ENCODE assay signal across 8 mouse cellular contexts in the genomic region with DNA sequence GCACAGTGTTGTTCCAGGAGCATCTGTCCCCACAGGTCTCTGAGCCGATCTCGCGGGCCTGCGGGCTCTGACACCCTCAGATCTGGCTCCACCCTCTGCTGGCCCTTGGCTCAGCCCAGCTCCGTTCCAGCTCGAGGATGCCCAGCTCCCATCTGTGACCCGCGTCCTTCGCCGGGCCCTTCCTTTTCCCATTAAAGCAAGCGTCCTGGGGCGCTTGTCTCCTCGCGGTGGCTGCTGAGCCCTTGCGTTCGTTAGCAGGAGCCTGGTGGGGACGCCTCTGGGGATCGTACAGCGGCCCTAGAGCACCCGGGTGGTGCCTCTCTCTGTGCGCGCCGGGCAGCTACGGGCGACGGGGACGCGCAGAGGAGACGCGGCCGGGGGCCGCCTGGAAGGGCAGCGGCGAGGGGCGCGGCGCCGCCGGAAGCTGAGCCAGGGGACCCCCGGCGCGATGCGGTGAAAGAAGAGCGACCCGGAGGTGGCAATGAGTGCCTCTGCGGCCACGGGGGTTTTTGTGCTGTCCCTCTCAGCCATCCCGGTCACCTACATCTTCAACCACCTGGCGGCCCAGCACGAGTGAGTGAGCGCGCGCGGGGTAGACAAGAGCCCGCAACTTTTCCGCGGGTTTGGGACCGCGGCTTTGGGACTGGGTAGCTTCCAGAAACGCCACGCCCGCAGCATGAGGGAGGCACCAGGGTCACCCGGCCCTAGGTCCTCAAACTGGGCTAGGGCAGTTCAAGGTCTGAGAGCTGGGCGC. TPM values are rescaled to one million over a fixed set of nuclear protein-coding genes. Genes with fewer than 3 reads are reported as not detected.
DNase-seq lines count a peak whose midpoint lies in the region; ATAC-seq and TF ChIP-seq lines count a peak whose summit lies in the region.

A gene (plus strand): TSS at position 34 of the 754 bp plus-strand sequence.

- no peaks in the 10 kb centered on the region for H3K79me2 ChIP-seq in myocyte (ENCODE audit: control insufficient read depth, insufficient read depth)

- TF ChIP-seq POLR2A in bone marrow macrophage, adult 2 months (IDR thresholded peaks at IDR 0.05; ENCODE audit: borderline replicate concordance, low read depth, low read length) = no peak
- TF ChIP-seq POLR2A in myocyte (IDR thresholded peaks at IDR 0.05; ENCODE audit: insufficient read length, low read depth) = no peak

- intact Hi-C loops in left cerebral cortex, adult 2 months (cut with DNase I) = no loop called here

- no peaks in the 10 kb centered on the region for H3K36me3 ChIP-seq in intestine, embryonic 14.5 days (ENCODE audit: control insufficient read depth, insufficient read depth, low read length)
- H3K36me3 ChIP-seq in liver, embryonic 11.5 days (ENCODE audit: control insufficient read depth, insufficient read depth, low read length) = no peaks in the 10 kb centered on the region
- no peaks in the 10 kb centered on the region for H3K36me3 ChIP-seq in myocyte (ENCODE audit: control insufficient read depth, insufficient read depth)

- H3K9me3 ChIP-seq in intestine, embryonic 14.5 days (ENCODE audit: control insufficient read depth, low read length) = no peaks in the 10 kb centered on the region
- H3K9me3 ChIP-seq in liver, embryonic 11.5 days (ENCODE audit: control insufficient read depth, low read length) = no peaks in the 10 kb centered on the region

- peak within 1 kb of the TSS; percentile 97 for H3K4me2 ChIP-seq in intestine, embryonic 14.5 days (ENCODE audit: low read length)
- H3K4me2 ChIP-seq in liver, embryonic 11.5 days = peak within 1 kb of the TSS; percentile 96
- H3K4me2 ChIP-seq in myocyte (ENCODE audit: low read depth) = peak within 1 kb of the TSS; percentile 51

- peak within 1 kb of the TSS; percentile 79 for H3K27ac ChIP-seq in left cerebral cortex, adult 2 months
- peak within 1 kb of the TSS; percentile 91 for H3K27ac ChIP-seq in bone marrow macrophage, adult 2 months (ENCODE audit: insufficient read depth, low read depth, low read length)
- H3K27ac ChIP-seq in intestine, embryonic 14.5 days (ENCODE audit: low read depth) = peak within 1 kb of the TSS; percentile 43; the same call in 1 of the 2 replicates
- H3K27ac ChIP-seq in liver, embryonic 11.5 days (ENCODE audit: low read depth, low read length) = peak within 1 kb of the TSS; percentile 43

- H3K27me3 ChIP-seq in intestine, embryonic 14.5 days (replicated peaks; ENCODE audit: control insufficient read depth, insufficient read depth, low read length) = peaks cover 26% of the 10 kb centered on the region
- H3K27me3 ChIP-seq in liver, embryonic 11.5 days (replicated peaks; ENCODE audit: control insufficient read depth, insufficient read depth, low read length) = peaks cover 54% of the 10 kb centered on the region
- peaks cover 15% of the 10 kb centered on the region for H3K27me3 ChIP-seq in myocyte (ENCODE audit: control insufficient read depth, insufficient read depth, insufficient read length)

- under 1% methylated on average over 61 of the region's 64 CpGs for WGBS in intestine, embryonic 14.5 days
- WGBS in liver, embryonic 11.5 days = 1% methylated on average over 64 of the region's 64 CpGs

- peaks cover 47% of the 10 kb centered on the region for H3K4me1 ChIP-seq in bone marrow macrophage, adult 2 months (ENCODE audit: control insufficient read depth, insufficient read depth, low read length)
- H3K4me1 ChIP-seq in intestine, embryonic 14.5 days (replicated peaks; ENCODE audit: control insufficient read depth, insufficient read depth, low read length) = peaks cover 9% of the 10 kb centered on the region; the same call in 1 of the 2 replicates
- peaks cover 13% of the 10 kb centered on the region for H3K4me1 ChIP-seq in liver, embryonic 11.5 days (replicated peaks; ENCODE audit: control insufficient read depth, insufficient read depth, low read length)

- peak in 1 of 2 experiments; percentile 38 for DNase-seq in left cerebral cortex, adult 2 months (ENCODE audit: extremely low spot score in 1 of 2, low spot score in 2 of 2)
- no peak for DNase-seq in left cerebral cortex, adult 9 months (ENCODE audit: low spot score in 2 of 2)
- peak; percentile 38 for DNase-seq in gastrocnemius, postnatal 25 days
- DNase-seq in intestine, embryonic 14.5 days (ENCODE audit: low spot score) = peak; percentile 73
- DNase-seq in liver, embryonic 11.5 days (ENCODE audit: low spot score) = peak; percentile 62
- DNase-seq in thymus, postnatal 25 days = peak; percentile 63

- peak within 1 kb of the TSS; percentile 74 for H3K4me3 ChIP-seq in left cerebral cortex, adult 2 months
- H3K4me3 ChIP-seq in bone marrow macrophage, adult 2 months (ENCODE audit: insufficient read depth, low read length) = peak within 1 kb of the TSS; percentile 81
- peak within 1 kb of the TSS; percentile 67 for H3K4me3 ChIP-seq in intestine, embryonic 14.5 days (ENCODE audit: low read depth, low read length)
- peak within 1 kb of the TSS; percentile 65 for H3K4me3 ChIP-seq in liver, embryonic 11.5 days (ENCODE audit: low read depth, low read length)
- H3K4me3 ChIP-seq in myocyte = no peak within 1 kb of the TSS

- peak within 1 kb of the TSS; percentile 59 for H3K9ac ChIP-seq in intestine, embryonic 14.5 days (ENCODE audit: low read length)
- peak within 1 kb of the TSS; percentile 64 for H3K9ac ChIP-seq in liver, embryonic 11.5 days (ENCODE audit: low read depth, low read length)

- peak; percentile 21; the same call in 1 of the 2 replicates for ATAC-seq in intestine, embryonic 14.5 days (replicated peaks; ENCODE audit: low FRiP score, low TSS enrichment, low read depth)
- peak; percentile 28; the same call in 1 of the 2 replicates for ATAC-seq in liver, embryonic 11.5 days (replicated peaks; ENCODE audit: low FRiP score)

- no peak within 1 kb of the TSS for H3ac ChIP-seq in myocyte (ENCODE audit: control insufficient read depth, insufficient read length)

- TF ChIP-seq CTCF in left cerebral cortex, adult 2 months (IDR thresholded peaks at IDR 0.05) = no peak; the same call in 1 of the 2 replicates
- no peak for TF ChIP-seq CTCF in bone marrow macrophage, adult 2 months (IDR thresholded peaks at IDR 0.05; ENCODE audit: low read depth, low read length)

TF ChIP-seq in myocyte, 11 proteins besides CTCF, POLR2A, EP300 and RAD21:
- TF ChIP-seq MAX (IDR thresholded peaks at IDR 0.05; ENCODE audit: low read depth) (no peak), E2F4 (IDR thresholded peaks at IDR 0.05; ENCODE audit: insufficient read depth) (no peak), CEBPB (IDR thresholded peaks at IDR 0.05; ENCODE audit: insufficient read depth, poor library complexity, severe bottlenecking) (no peak), MYOG (IDR thresholded peaks at IDR 0.05; ENCODE audit: control insufficient read depth in 1 of 3, insufficient read depth in 1 of 3, insufficient read length in 2 of 3, low read depth in 2 of 3) (peak in 1 of 3 experiments; percentile 46), TCF3 (IDR thresholded peaks at IDR 0.05; ENCODE audit: insufficient read length, low read depth) (no peak)

RNA-seq across cellular contexts. Expression of the gene that starts here (rescaled TPM):
- total RNA-seq in left cerebral cortex, adult 2 months (2021) = 10 to 100 TPM; 30.9 to 33.7 TPM
- polyA plus RNA-seq in bone marrow macrophage, adult 2 months (2012; ENCODE audit: insufficient read depth, insufficient read length, missing spikeins) = 241 and 248 TPM in 2 replicates
- 10 to 100 TPM; 23.5 to 30.1 TPM for total RNA-seq in gastrocnemius, postnatal 25 days (2021)
- 19.8 and 20.1 TPM in 2 replicates for polyA plus RNA-seq in intestine, embryonic 14.5 days (2014; fragmentation: Nextera tagmentation; extraction: Ambion mirVana)
- polyA plus RNA-seq in liver, embryonic 11.5 days (2014; fragmentation: Nextera tagmentation; extraction: Ambion mirVana) = 12.1 and 12.5 TPM in 2 replicates
- polyA plus RNA-seq in myocyte (2012; fragmentation: generic; extraction: Trizol) = 11.4 TPM

Comparison
In these comparisons a context has a peak if more than half of its experiments do, and no peak if none do; other contexts are left out.
1. RNA of the gene that starts here (polyA plus RNA-seq): 241 to 248 TPM in bone marrow macrophage, adult 2 months; 19.8 to 20.1 TPM in intestine, embryonic 14.5 days, 12.1 to 12.5 TPM in liver, embryonic 11.5 days and 11.4 TPM in myocyte (single experiment); every median in the first group is over 10 times any median in the second.
2. DNase-seq: peak in gastrocnemius, postnatal 25 days (single experiment), intestine, embryonic 14.5 days (single experiment), liver, embryonic 11.5 days (single experiment) and thymus, postnatal 25 days (single experiment); none in left cerebral cortex, adult 9 months (0 of 2).
3. Peak in every context shown above with its lines, with median percentiles within 50 percentile points of each other: H3K27ac ChIP-seq and H3K4me2 ChIP-seq.